Mouse (Mus musculus) spleen, adult 2 months (tissue): ENCODE data around the gene Slc9a2. TPM values are rescaled to one million over a fixed set of nuclear protein-coding genes. Genes with fewer than 3 reads are reported as not detected.
A peak's percentile ranks its signal among the peaks of the same experiment; 100 is the strongest.
"Not testable (repeated sequence)": the region's sequence is repeated elsewhere in the genome, so short reads cannot be mapped to it uniquely, and the experiment has no call there.

Experiments
- DNase-seq, 2 experiments: peaks; one replicate each; pipeline versions ENCODE4 v3.0.0 to v3.0.0-alpha.2; 2012 to 2021; ENCODE audit warnings: low spot score in 2 of 2, low read depth in 1 of 2
- H3K27ac ChIP-seq: fragments of 200-500 bp; 2 replicates; pipeline ENCODE4 v1.5.1; 2012; ENCODE audit warnings: low read length, inconsistent platforms; ENCODE audit not compliant: insufficient read depth
- H3K27me3 ChIP-seq: fragments of 200-500 bp; 2 replicates; pipeline ENCODE4 v1.6.1; 2012; ENCODE audit warnings: mild to moderate bottlenecking, moderate library complexity, low read length, inconsistent platforms; ENCODE audit not compliant: control insufficient read depth, insufficient read depth
- H3K36me3 ChIP-seq: fragments of 200-500 bp; 2 replicates; pipeline ENCODE4 v1.6.1; 2012; ENCODE audit warnings: mild to moderate bottlenecking, low read length, inconsistent platforms; ENCODE audit not compliant: control insufficient read depth, insufficient read depth
- H3K4me1 ChIP-seq: fragments of 200-500 bp; 2 replicates; pipeline ENCODE4 v1.6.1; 2011; ENCODE audit warnings: inconsistent platforms; ENCODE audit not compliant: control insufficient read depth, insufficient read depth, insufficient read length
- H3K4me3 ChIP-seq: fragments of 200-500 bp; 2 replicates; pipeline ENCODE4 v1.5.1; 2011; ENCODE audit warnings: mild to moderate bottlenecking, inconsistent platforms; ENCODE audit not compliant: insufficient read depth, insufficient read length; ENCODE audit errors: extremely low read depth
- CTCF ChIP-seq: fragments of 200-500 bp; IDR thresholded peaks from 2 replicates; pipeline ENCODE4 v1.5.1; 2011; ENCODE audit warnings: mild to moderate bottlenecking, inconsistent platforms; ENCODE audit not compliant: insufficient read depth, insufficient read length, insufficient replicate concordance; ENCODE audit errors: extremely low read depth
- POLR2A ChIP-seq: fragments of 200-500 bp; IDR thresholded peaks from 2 replicates; pipeline ENCODE4 v1.6.1; 2011; ENCODE audit warnings: low read depth, low read length, inconsistent platforms
- WGBS: fragments of 180-500 bp; shearing (Covaris S2); methylation state at CpG from one replicate; pipeline ENCODE4 v1.1.7; 2018; 5-methylcytosine and 5-hydroxymethylcytosine counted together
- polyA plus RNA-seq: library from polyadenylated mRNA; depleted of rRNA; stranded (reverse); fragments of >200 nt; gene quantifications from 2 replicates; pipeline ENCODE4 v1.2.3, GENCODE M21; 2012

Slc9a2 gene
- polyA plus RNA-seq, 1 experiment, result 0.09 TPM

DNA sequence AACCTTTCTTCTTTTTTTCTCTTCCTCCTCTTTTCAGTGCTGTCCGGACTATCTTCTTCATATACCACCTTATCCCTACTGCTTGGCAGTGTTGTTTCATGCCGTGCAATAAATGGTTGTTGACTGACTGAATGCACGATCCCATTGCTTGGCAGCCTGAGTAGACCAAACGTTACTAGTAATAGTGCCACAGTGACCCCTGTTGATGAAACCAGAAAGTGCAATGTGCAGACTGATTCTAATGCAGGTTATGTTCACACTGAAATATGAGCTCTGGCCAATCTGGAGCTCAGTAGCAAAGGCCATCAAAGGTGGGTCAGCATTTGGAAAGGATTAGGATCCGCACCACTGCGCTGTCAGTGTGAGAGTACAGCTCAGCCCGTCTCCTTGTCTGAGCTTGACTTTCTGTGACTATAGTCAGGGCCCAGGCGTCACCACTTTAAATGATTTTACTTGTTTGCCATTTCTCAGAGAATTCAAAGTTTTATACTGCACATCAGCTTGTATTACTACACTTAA is 22.3 kb upstream of the Slc9a2 start:
- WGBS, result 61% methylated on average over 8 of the region's 8 CpGs
- no peaks in the 10 kb centered on the region for H3K4me1 ChIP-seq
- TF ChIP-seq CTCF (peak; percentile 6; the same call in 1 of the 2 replicates), POLR2A (no peak)
- no peak overlapping the region for H3K4me3 ChIP-seq
- H3K27ac ChIP-seq, result no peak overlapping the region
- H3K27me3 ChIP-seq, result no peaks in the 10 kb centered on the region
- no peaks in the 10 kb centered on the region for H3K36me3 ChIP-seq
- DNase-seq, result peak; percentile 3 to 35

DNA sequence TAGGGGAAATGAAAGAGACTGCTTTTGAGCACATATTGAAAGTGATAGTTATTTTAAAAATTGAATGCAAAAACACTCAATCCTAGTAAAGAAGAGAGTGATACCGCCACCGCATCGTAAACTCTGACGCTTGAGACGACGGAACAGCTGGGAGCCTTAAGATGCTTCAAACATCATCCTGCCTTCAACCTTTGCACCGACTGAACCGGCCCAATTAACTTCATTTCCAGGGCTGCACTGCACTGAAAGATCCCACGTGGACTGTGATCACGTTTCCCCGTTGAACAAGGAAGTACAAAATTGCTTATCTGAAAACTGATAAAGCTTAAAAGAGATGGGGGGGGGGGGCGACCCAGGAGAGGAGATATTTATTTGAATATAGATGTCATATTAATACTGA is 21.4 kb upstream of the Slc9a2 start:
- 62% methylated on average over 12 of the region's 12 CpGs for WGBS
- Histone ChIP-seq H3K4me1 (no peaks in the 10 kb centered on the region), H3K27ac (no peak overlapping the region), H3K27me3 (no peaks in the 10 kb centered on the region), H3K36me3 (no peaks in the 10 kb centered on the region), H3K4me3 (no peak overlapping the region)
- no peak for DNase-seq
- TF ChIP-seq POLR2A, result no peak
- TF ChIP-seq CTCF, result no peak

DNA sequence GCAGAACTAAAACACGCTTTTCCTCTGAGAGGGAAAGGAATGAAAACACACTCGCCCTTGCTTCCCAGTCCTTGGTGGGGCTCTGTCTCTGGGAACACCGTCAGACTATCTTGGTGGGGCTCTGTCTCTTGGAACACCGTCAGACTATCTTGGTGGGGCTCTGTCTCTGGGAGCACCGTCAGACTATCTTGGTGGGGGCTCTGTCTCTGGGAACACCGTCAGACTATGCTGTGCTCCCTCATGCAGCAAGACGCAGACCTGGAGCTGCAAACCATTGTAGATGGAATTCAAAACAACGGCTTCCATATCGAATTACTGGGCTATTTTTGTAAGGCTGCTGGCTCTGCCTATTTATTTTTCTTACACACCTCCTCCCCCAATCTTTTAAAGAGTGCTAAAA is 20.9 kb upstream of the Slc9a2 start:
- no peak for DNase-seq
- TF ChIP-seq POLR2A, result no peak
- TF ChIP-seq CTCF, result no peak
- no peaks in the 10 kb centered on the region for H3K4me1 ChIP-seq
- H3K27ac ChIP-seq, result no peak overlapping the region
- 78% methylated on average over 9 of the region's 9 CpGs for WGBS
- H3K27me3 ChIP-seq, result no peaks in the 10 kb centered on the region
- no peak overlapping the region for H3K4me3 ChIP-seq
- H3K36me3 ChIP-seq, result no peaks in the 10 kb centered on the region

DNA sequence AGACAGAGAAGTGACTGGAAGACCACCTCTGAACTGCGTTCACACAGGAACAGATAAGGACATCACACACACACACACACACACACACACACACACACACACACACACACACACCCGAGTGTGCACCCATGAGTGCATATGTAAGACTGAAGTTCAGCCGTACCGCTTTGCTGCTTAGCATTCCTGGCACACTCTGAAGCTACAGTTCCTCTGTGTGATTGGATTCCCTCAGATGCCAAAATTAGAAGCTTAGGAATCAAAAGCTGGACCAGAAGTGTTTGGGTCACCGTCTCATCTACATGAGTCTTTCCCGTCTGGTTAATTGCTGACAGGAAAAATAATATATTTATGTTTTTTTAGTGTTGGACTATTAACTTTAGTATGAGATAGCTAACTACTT is 19.5 kb upstream of the Slc9a2 start:
- TF ChIP-seq POLR2A (no peak), CTCF (no peak)
- Histone ChIP-seq H3K27me3 (no peaks in the 10 kb centered on the region), H3K4me3 (no peak overlapping the region), H3K4me1 (no peaks in the 10 kb centered on the region), H3K27ac (no peak overlapping the region), H3K36me3 (no peaks in the 10 kb centered on the region)
- WGBS, result 82% methylated on average over 6 of the region's 6 CpGs
- DNase-seq, result no peak

DNA sequence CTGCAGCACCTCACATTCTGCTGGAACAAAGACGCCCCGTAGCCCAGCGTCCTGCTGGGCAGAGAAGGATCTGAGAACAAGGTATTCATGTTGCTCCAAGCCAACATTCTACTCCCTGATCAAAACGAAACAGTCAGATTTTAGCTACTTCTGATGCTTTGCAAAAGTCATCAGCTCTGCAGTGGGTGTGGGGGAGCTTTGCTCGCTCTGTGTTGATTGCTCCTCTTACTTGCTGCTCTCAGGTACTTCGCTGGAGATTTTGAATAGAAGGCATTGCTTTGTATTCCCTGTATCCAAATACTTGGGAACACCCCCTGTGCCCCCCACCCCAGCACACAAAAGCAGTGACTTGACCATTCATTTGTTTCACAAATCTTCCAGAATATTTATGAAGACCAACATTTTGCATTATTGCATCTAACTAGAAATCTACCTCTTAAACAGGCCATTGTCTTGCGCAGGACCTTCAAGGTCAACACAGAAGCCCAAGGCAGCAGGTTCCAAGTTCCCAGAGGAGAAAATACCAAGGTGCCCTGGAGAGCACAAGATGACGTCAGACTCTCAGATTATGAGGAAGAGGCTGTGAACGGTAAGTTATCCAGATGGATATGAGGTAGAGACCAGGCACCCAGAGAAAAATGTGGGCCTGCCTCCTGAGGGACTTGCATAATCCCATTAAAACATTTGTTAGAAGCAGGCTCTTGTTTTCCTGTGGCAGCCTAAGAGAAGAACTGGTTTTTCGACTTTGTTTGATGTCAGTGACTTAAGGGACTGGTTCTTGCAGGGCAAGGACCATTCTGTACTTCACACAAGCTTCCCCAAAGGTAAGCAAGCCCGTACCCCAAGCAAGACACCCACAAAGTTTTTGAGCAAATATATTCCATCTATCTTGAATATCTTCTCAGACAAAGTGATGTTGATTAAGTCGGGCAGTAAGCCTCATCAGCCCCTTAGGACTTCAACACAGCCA is 14.7 kb upstream of the Slc9a2 start:
- 57% methylated on average over 12 of the region's 12 CpGs for WGBS
- TF ChIP-seq CTCF (no peak), POLR2A (no peak)
- Histone ChIP-seq H3K4me1 (no peaks in the 10 kb centered on the region), H3K27me3 (no peaks in the 10 kb centered on the region), H3K36me3 (no peaks in the 10 kb centered on the region), H3K27ac (no peak overlapping the region), H3K4me3 (no peak overlapping the region)
- DNase-seq, result no peak

DNA sequence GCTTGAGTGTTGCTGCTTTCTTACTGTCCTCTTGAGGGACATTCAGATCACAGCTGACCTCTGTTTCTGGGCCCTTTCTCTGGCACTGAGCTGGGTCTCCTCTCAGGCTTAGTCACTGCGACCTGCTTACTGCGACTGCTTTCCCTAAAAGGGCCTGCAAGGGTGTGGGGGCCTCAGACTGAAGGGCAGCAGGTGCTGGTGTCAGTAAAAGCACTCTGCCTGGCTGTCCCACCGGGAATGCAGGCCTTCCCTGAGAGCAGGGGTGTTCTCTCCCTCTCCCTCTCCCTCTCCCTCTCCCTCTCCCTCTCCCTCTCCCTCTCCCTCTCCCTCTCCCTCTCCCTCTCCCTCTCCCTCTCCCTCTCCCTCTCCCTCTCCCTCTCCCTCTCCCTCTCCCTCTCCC is 12.9 kb upstream of the Slc9a2 start:
- H3K4me1 ChIP-seq, DNase-seq: not testable (repeated sequence)
- WGBS, result 43% methylated on average over 3 of the region's 3 CpGs

DNA sequence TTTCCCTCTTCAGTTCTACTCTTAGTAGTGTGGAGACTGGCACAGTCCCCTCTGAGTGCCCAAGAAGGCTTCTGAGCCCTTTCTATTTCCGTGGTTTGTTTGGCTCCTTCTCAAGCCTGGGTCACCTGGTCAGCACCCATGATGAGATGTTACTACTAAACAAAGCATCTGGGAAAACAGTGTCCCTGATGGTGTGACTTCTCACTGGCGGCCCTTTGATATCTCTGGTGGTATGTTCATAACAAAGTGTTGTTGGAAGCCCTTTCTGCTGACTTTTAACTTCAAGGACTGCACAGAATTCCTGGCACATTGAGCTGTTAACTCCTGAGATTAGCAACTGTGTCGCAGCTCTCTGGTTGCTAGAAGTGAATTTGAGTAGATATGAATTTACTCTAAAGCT is 10.3 kb upstream of the Slc9a2 start:
- WGBS, result 82% methylated on average over 3 of the region's 3 CpGs
- DNase-seq, result no peak
- Histone ChIP-seq H3K27me3 (no peaks in the 10 kb centered on the region), H3K4me1 (no peaks in the 10 kb centered on the region), H3K27ac (no peak overlapping the region), H3K36me3 (no peaks in the 10 kb centered on the region), H3K4me3 (no peak overlapping the region)
- no peak for TF ChIP-seq POLR2A
- TF ChIP-seq CTCF, result no peak

More for the DNA sequence above, 12.9 kb upstream of the Slc9a2 start:
- H3K27ac ChIP-seq, H3K27me3 ChIP-seq, H3K4me3 ChIP-seq, H3K36me3 ChIP-seq: not testable (repeated sequence)
